In the genomic region with DNA sequence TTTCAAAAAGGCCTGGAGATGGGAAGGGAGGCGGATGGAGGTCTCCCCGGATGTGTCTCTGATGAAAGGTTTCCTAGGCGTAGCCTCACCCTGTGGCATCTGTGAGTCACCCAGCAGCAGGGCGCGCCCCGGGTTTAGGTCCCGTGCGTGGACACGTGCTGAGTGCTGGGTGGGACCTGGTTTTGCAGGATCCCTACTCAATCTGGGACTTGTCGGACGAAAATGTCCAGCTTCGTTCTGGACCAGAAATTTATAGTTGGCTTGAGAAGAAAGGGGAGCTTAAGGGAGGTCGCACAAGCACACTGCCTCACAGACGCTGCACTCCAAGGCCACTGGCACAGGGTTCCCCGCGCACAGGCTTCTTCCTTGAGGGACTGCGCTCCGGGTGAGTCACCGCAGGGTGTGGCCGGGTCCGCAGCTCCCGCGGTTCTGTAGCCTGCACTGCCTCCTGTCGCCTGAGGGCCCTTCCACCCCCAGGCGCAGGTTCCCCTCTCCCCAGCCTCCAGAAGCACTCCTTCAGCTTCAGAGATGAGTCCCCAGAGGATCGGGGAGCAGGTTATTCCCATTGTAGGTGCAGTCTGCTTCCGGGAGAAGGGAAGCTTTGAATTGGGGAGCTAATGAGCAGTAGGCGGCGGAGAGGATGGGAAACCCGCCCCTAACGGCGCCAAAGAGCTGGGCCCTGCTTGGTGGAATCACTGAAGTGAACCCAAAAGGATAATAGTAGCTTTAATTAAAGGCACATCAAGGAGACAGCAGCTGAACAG, we compare ENCODE assay signal across 9 mouse cellular contexts. TPM values are rescaled to one million over a fixed set of nuclear protein-coding genes. Genes with fewer than 3 reads are reported as not detected.
DNase-seq lines count a peak whose midpoint lies in the region; ATAC-seq and TF ChIP-seq lines count a peak whose summit lies in the region.
"Had no signal": no experiment of that assay in that cellular context is flagged by ENCODE, and none has a peak within 500 bp of the region (broad histone marks: within the 10 kb centered on the region; RNA-seq: fewer than 3 reads in every experiment).

No protein-coding gene starts in this region.

- H3K4me1 ChIP-seq in brown adipose tissue, adult 24 weeks (ENCODE audit: control insufficient read depth, insufficient read depth, insufficient read length, low read length): no peaks in the 10 kb centered on the region
- peaks cover 15% of the 10 kb centered on the region for H3K4me1 ChIP-seq in forebrain, embryonic 13.5 days
- H3K4me1 ChIP-seq in heart, postnatal 0 days (ENCODE audit: control insufficient read depth, insufficient read depth): no peaks in the 10 kb centered on the region
- H3K4me1 ChIP-seq in neural tube, embryonic 12.5 days: peaks cover 4% of the 10 kb centered on the region; the same call in 1 of the 2 replicates

- WGBS in forebrain, embryonic 13.5 days: under 1% methylated on average over 32 of the region's 32 CpGs
- WGBS in heart, postnatal 0 days: 6% methylated on average over 32 of the region's 32 CpGs
- 3% methylated on average over 32 of the region's 32 CpGs for WGBS in neural tube, embryonic 12.5 days

- peaks cover 5% of the 10 kb centered on the region; the same call in 1 of the 2 replicates for H3K27me3 ChIP-seq in forebrain, embryonic 13.5 days
- no peaks in the 10 kb centered on the region for H3K27me3 ChIP-seq in heart, postnatal 0 days (ENCODE audit: control insufficient read depth, insufficient read depth, low read length)
- H3K27me3 ChIP-seq in neural tube, embryonic 12.5 days (replicated peaks): no peaks in the 10 kb centered on the region

- no peaks in the 10 kb centered on the region for H3K9me3 ChIP-seq in forebrain, embryonic 13.5 days (replicated peaks)
- H3K9me3 ChIP-seq in heart, postnatal 0 days (replicated peaks; ENCODE audit: control insufficient read depth, low read length): no peaks in the 10 kb centered on the region
- H3K9me3 ChIP-seq in neural tube, embryonic 12.5 days: no peaks in the 10 kb centered on the region

- peak overlapping the region; percentile 66 for H3K9ac ChIP-seq in forebrain, embryonic 13.5 days
- H3K9ac ChIP-seq in heart, postnatal 0 days (replicated peaks; ENCODE audit: low read depth, low read length): peak overlapping the region; percentile 40
- peak overlapping the region; percentile 23 for H3K9ac ChIP-seq in neural tube, embryonic 12.5 days

- peak; percentile 46; the same call in 1 of the 2 replicates for TF ChIP-seq EP300 in heart, postnatal 0 days (IDR thresholded peaks at IDR 0.05; ENCODE audit: low read depth)

- peak; percentile 85 for ATAC-seq in forebrain, embryonic 13.5 days
- peak; percentile 88 for ATAC-seq in heart, postnatal 0 days (ENCODE audit: insufficient read depth, low read depth)
- peak; percentile 77 for ATAC-seq in neural tube, embryonic 12.5 days (ENCODE audit: low FRiP score, low read depth)

- H3K4me2 ChIP-seq in forebrain, embryonic 13.5 days: peak overlapping the region; percentile 86
- H3K4me2 ChIP-seq in heart, postnatal 0 days (ENCODE audit: low read depth, low read length): peak overlapping the region; percentile 88
- H3K4me2 ChIP-seq in neural tube, embryonic 12.5 days (replicated peaks): peak overlapping the region; percentile 76

- no peaks in the 10 kb centered on the region for H3K36me3 ChIP-seq in forebrain, embryonic 13.5 days (ENCODE audit: poor library complexity, severe bottlenecking)
- no peaks in the 10 kb centered on the region for H3K36me3 ChIP-seq in heart, postnatal 0 days (replicated peaks; ENCODE audit: control insufficient read depth, insufficient read depth, low read length)
- no peaks in the 10 kb centered on the region for H3K36me3 ChIP-seq in neural tube, embryonic 12.5 days

- DNase-seq in ES-CJ7 (ENCODE audit: low read depth, low spot score): peak; percentile 89
- peak; percentile 61 for DNase-seq in heart, postnatal 0 days (ENCODE audit: low spot score)
- DNase-seq in kidney, postnatal 25 days: peak; percentile 69 to 89
- DNase-seq in lung, adult 18-20 months: peak; percentile 81 to 87
- peak; percentile 91 to 93 for DNase-seq in urinary bladder, adult 18-20 months (ENCODE audit: low spot score in 2 of 2)

- peak overlapping the region; percentile 64 for H3K4me3 ChIP-seq in brown adipose tissue, adult 24 weeks (ENCODE audit: insufficient read depth, low read depth, low read length)
- H3K4me3 ChIP-seq in forebrain, embryonic 13.5 days: peak overlapping the region; percentile 46
- peak overlapping the region; percentile 49 for H3K4me3 ChIP-seq in heart, postnatal 0 days (ENCODE audit: low read depth, low read length)
- H3K4me3 ChIP-seq in neural tube, embryonic 12.5 days: peak overlapping the region; percentile 33

- H3K27ac ChIP-seq in brown adipose tissue, adult 24 weeks (replicated peaks; ENCODE audit: low read depth, low read length): peak overlapping the region; percentile 91
- H3K27ac ChIP-seq in forebrain, embryonic 13.5 days: 0 out of 2 replicates have a peak overlapping the region, but pooled peaks have one; percentile 31
- H3K27ac ChIP-seq in heart, postnatal 0 days (ENCODE audit: low read depth): no peak overlapping the region
- H3K27ac ChIP-seq in neural tube, embryonic 12.5 days: no peak overlapping the region

- peak; percentile 33 for TF ChIP-seq CTCF in heart, postnatal 0 days (IDR thresholded peaks at IDR 0.05; ENCODE audit: low read depth)

RNA-seq across cellular contexts. Expression of a gene that starts 8.4 kb away (rescaled TPM):
- polyA plus RNA-seq in brown adipose tissue, adult 24 weeks (2012; ENCODE audit: insufficient read depth, insufficient read length, missing spikeins): 2.9 TPM in 1 of 2 replicates, not detected in the other
- polyA plus RNA-seq in forebrain, embryonic 13.5 days (2015; fragmentation: Nextera tagmentation; extraction: Ambion mirVana): not detected in 2 replicates
- total RNA-seq in heart, postnatal 0 days (2014; rRNA removed; ENCODE audit: low replicate concordance): not detected in 2 replicates
- not detected in 2 replicates for polyA plus RNA-seq in heart, postnatal 0 days (2015; fragmentation: Nextera tagmentation; extraction: Ambion mirVana)
- polyA plus RNA-seq in neural tube, embryonic 12.5 days (2016; fragmentation: Nextera tagmentation; extraction: Ambion mirVana): not detected in 2 replicates
- polyA plus RNA-seq: gonadal fat pad, adult 2 months had no signal

RNA-seq across cellular contexts. Expression of a gene that starts 10.9 kb away (rescaled TPM):
- 136 and 188 TPM in 2 replicates for polyA plus RNA-seq in brown adipose tissue, adult 24 weeks (2012; ENCODE audit: insufficient read depth, insufficient read length, missing spikeins)
- 3.8 and 4.5 TPM in 2 replicates for polyA plus RNA-seq in forebrain, embryonic 13.5 days (2015; fragmentation: Nextera tagmentation; extraction: Ambion mirVana)
- 0.31 and 3.1 TPM in 2 replicates for total RNA-seq in heart, postnatal 0 days (2014; rRNA removed; ENCODE audit: low replicate concordance)
- polyA plus RNA-seq in heart, postnatal 0 days (2015; fragmentation: Nextera tagmentation; extraction: Ambion mirVana): 0.92 and 1.7 TPM in 2 replicates
- polyA plus RNA-seq in neural tube, embryonic 12.5 days (2016; fragmentation: Nextera tagmentation; extraction: Ambion mirVana): 345 and 420 TPM in 2 replicates

RNA-seq across cellular contexts. Expression of a gene that starts 11.6 kb away (rescaled TPM):
- polyA plus RNA-seq in brown adipose tissue, adult 24 weeks (2012; ENCODE audit: insufficient read depth, insufficient read length, missing spikeins): 5.0 and 12.8 TPM in 2 replicates
- polyA plus RNA-seq in forebrain, embryonic 13.5 days (2015; fragmentation: Nextera tagmentation; extraction: Ambion mirVana): 5.1 and 5.3 TPM in 2 replicates
- 41.7 and 85.7 TPM in 2 replicates for total RNA-seq in heart, postnatal 0 days (2014; rRNA removed; ENCODE audit: low replicate concordance)
- 18.7 and 20.4 TPM in 2 replicates for polyA plus RNA-seq in heart, postnatal 0 days (2015; fragmentation: Nextera tagmentation; extraction: Ambion mirVana)
- 7.8 and 8.2 TPM in 2 replicates for polyA plus RNA-seq in neural tube, embryonic 12.5 days (2016; fragmentation: Nextera tagmentation; extraction: Ambion mirVana)

RNA-seq across cellular contexts. Expression of a gene that starts 53.1 kb away (rescaled TPM):
- polyA plus RNA-seq in brown adipose tissue, adult 24 weeks (2012; ENCODE audit: insufficient read depth, insufficient read length, missing spikeins): 115 and 160 TPM in 2 replicates
- 68.7 and 73.5 TPM in 2 replicates for polyA plus RNA-seq in forebrain, embryonic 13.5 days (2015; fragmentation: Nextera tagmentation; extraction: Ambion mirVana)
- total RNA-seq in heart, postnatal 0 days (2014; rRNA removed; ENCODE audit: low replicate concordance): 55.9 and 70.0 TPM in 2 replicates
- 57.0 and 58.3 TPM in 2 replicates for polyA plus RNA-seq in heart, postnatal 0 days (2015; fragmentation: Nextera tagmentation; extraction: Ambion mirVana)
- polyA plus RNA-seq in neural tube, embryonic 12.5 days (2016; fragmentation: Nextera tagmentation; extraction: Ambion mirVana): 95.7 and 107 TPM in 2 replicates

RNA-seq across cellular contexts. Expression of a gene that starts 53.4 kb away (rescaled TPM):
- 6.3 and 9.9 TPM in 2 replicates for polyA plus RNA-seq in brown adipose tissue, adult 24 weeks (2012; ENCODE audit: insufficient read depth, insufficient read length, missing spikeins)
- 9.9 and 10.2 TPM in 2 replicates for polyA plus RNA-seq in forebrain, embryonic 13.5 days (2015; fragmentation: Nextera tagmentation; extraction: Ambion mirVana)
- 0.35 and 2.9 TPM in 2 replicates for total RNA-seq in heart, postnatal 0 days (2014; rRNA removed; ENCODE audit: low replicate concordance)
- 9.6 and 10.9 TPM in 2 replicates for polyA plus RNA-seq in heart, postnatal 0 days (2015; fragmentation: Nextera tagmentation; extraction: Ambion mirVana)
- 7.0 and 7.2 TPM in 2 replicates for polyA plus RNA-seq in neural tube, embryonic 12.5 days (2016; fragmentation: Nextera tagmentation; extraction: Ambion mirVana)

Comparison
In these comparisons a context has a peak if more than half of its experiments do, and no peak if none do; other contexts are left out.
1. H3K27ac ChIP-seq: peak in brown adipose tissue, adult 24 weeks (single experiment) and forebrain, embryonic 13.5 days (single experiment); none in heart, postnatal 0 days (single experiment) and neural tube, embryonic 12.5 days (single experiment).
2. RNA of a gene that starts 10.9 kb away (polyA plus RNA-seq): 345 to 420 TPM in neural tube, embryonic 12.5 days and 136 to 188 TPM in brown adipose tissue, adult 24 weeks; 3.8 to 4.5 TPM in forebrain, embryonic 13.5 days and 0.92 to 1.7 TPM in heart, postnatal 0 days; every median in the first group is over 10 times any median in the second.
3. Peak in every context shown above with its lines, with median percentiles within 50 percentile points of each other: DNase-seq, H3K4me3 ChIP-seq, ATAC-seq, H3K4me2 ChIP-seq and H3K9ac ChIP-seq.